Mouse (Mus musculus): ENCODE measurements around the gene Tm9sf2. TPM values are rescaled to one million over a fixed set of nuclear protein-coding genes. Genes with fewer than 3 reads are reported as not detected.

Gene Tm9sf2
- polyA plus RNA-seq, 1 experiment: 85.3 TPM

- no peak overlapping the region for H3K27ac ChIP-seq (ENCODE audit: insufficient read depth, low read length)
- H3K9me3 ChIP-seq (replicated peaks; ENCODE audit: control insufficient read depth, insufficient read depth, low read length, poor library complexity, severe bottlenecking): no peaks in the 10 kb centered on the region
- no peaks in the 10 kb centered on the region for H3K36me3 ChIP-seq (ENCODE audit: control insufficient read depth, insufficient read depth, low read length, poor library complexity, severe bottlenecking)
- H3K27me3 ChIP-seq (ENCODE audit: control insufficient read depth, insufficient read depth, low read length, poor library complexity, severe bottlenecking): no peaks in the 10 kb centered on the region
- no peaks in the 10 kb centered on the region for H3K4me1 ChIP-seq (ENCODE audit: control insufficient read depth, insufficient read depth, low read length)
- H3K9ac ChIP-seq (ENCODE audit: low read depth, poor library complexity, severe bottlenecking): no peak overlapping the region
- TF ChIP-seq CTCF (IDR thresholded peaks at IDR 0.05; ENCODE audit: low read depth, low read length) (no peak), POLR2A (IDR thresholded peaks at IDR 0.05; ENCODE audit: insufficient read depth, low read length) (no peak), EP300 (IDR thresholded peaks at IDR 0.05; ENCODE audit: insufficient read depth, low read depth, low read length) (no peak)
- no peak overlapping the region for H3K4me3 ChIP-seq (ENCODE audit: low read depth, low read length)
These were observed 63.5 kb downstream of the Tm9sf2 start for GRCm38 (mm10) chr14:122170202-122170781.

GRCm38 (mm10) chr14:122171031-122171430, 64.2 kb downstream of the Tm9sf2 start:
- no peak overlapping the region for H3K27ac ChIP-seq (ENCODE audit: insufficient read depth, low read length)

DNA sequence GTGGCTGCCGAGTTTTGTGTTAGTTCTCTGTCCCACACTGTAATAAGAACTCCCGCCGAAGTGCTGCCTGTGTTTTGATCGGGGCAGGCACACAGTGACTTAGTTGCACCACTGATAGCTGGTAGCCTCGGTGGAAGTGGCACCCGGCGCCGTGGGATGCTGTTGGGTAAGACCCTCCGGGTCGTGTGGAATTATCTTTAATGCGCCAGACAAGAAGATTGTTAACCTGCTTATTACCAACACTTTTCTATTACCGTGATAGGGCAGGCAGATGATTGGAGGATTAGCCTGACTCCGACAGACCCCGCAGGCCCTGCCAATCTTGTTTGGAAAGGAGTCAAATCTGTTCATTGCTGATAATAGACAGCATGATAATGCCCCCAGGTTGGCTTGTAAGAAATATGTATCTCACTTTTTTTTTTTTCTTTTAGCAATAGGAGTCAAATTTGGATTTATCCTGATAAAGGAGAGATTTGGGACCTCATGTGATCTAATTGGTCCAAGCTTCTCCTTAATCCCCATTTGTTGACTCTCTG, 69.5 kb downstream of the Tm9sf2 start:
- no peaks in the 10 kb centered on the region for H3K36me3 ChIP-seq (ENCODE audit: control insufficient read depth, insufficient read depth, low read length, poor library complexity, severe bottlenecking)
- H3K9me3 ChIP-seq (replicated peaks; ENCODE audit: control insufficient read depth, insufficient read depth, low read length, poor library complexity, severe bottlenecking): no peaks in the 10 kb centered on the region
- TF ChIP-seq EP300 (IDR thresholded peaks at IDR 0.05; ENCODE audit: insufficient read depth, low read depth, low read length) (no peak), POLR2A (IDR thresholded peaks at IDR 0.05; ENCODE audit: insufficient read depth, low read length) (no peak), CTCF (IDR thresholded peaks at IDR 0.05; ENCODE audit: low read depth, low read length) (no peak)

More at GRCm38 (mm10) chr14:122171031-122171430, 64.2 kb downstream of the Tm9sf2 start:
- Histone ChIP-seq H3K4me3 (ENCODE audit: low read depth, low read length) (no peak overlapping the region), H3K9me3 (replicated peaks; ENCODE audit: control insufficient read depth, insufficient read depth, low read length, poor library complexity, severe bottlenecking) (no peaks in the 10 kb centered on the region), H3K4me1 (ENCODE audit: control insufficient read depth, insufficient read depth, low read length) (no peaks in the 10 kb centered on the region), H3K36me3 (ENCODE audit: control insufficient read depth, insufficient read depth, low read length, poor library complexity, severe bottlenecking) (no peaks in the 10 kb centered on the region), H3K9ac (ENCODE audit: low read depth, poor library complexity, severe bottlenecking) (no peak overlapping the region), H3K27me3 (ENCODE audit: control insufficient read depth, insufficient read depth, low read length, poor library complexity, severe bottlenecking) (no peaks in the 10 kb centered on the region)
- TF ChIP-seq EP300 (IDR thresholded peaks at IDR 0.05; ENCODE audit: insufficient read depth, low read depth, low read length) (no peak), CTCF (IDR thresholded peaks at IDR 0.05; ENCODE audit: low read depth, low read length) (no peak), POLR2A (IDR thresholded peaks at IDR 0.05; ENCODE audit: insufficient read depth, low read length) (no peak)

DNA sequence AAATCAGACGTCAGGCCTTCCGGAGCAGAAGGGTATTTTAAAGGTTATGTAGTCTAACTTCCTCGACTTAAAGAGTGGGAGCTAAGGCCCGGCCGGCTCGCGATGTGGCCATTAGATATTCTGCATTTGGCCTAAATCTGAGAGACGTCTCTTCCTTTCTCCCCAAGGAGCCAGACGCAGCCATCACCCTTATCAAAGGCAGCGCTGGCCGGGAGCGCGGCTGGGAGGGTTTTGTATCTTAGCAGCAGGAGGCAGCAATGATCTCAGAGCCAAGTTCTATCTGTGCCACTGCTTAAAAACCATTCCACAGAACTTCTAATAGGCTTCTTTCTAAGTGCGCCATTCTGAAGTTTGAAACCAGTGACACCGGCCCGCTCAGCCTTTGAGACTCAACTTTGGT, 72.4 kb downstream of the Tm9sf2 start:
- H3K4me3 ChIP-seq (ENCODE audit: low read depth, low read length): no peak overlapping the region
- no peaks in the 10 kb centered on the region for H3K36me3 ChIP-seq (ENCODE audit: control insufficient read depth, insufficient read depth, low read length, poor library complexity, severe bottlenecking)
- peaks cover 3% of the 10 kb centered on the region for H3K4me1 ChIP-seq (ENCODE audit: control insufficient read depth, insufficient read depth, low read length)
- no peak for TF ChIP-seq CTCF (IDR thresholded peaks at IDR 0.05; ENCODE audit: low read depth, low read length)
- TF ChIP-seq POLR2A (IDR thresholded peaks at IDR 0.05; ENCODE audit: insufficient read depth, low read length): no peak
- TF ChIP-seq EP300 (IDR thresholded peaks at IDR 0.05; ENCODE audit: insufficient read depth, low read depth, low read length): no peak
- no peaks in the 10 kb centered on the region for H3K9me3 ChIP-seq (replicated peaks; ENCODE audit: control insufficient read depth, insufficient read depth, low read length, poor library complexity, severe bottlenecking)
- no peaks in the 10 kb centered on the region for H3K27me3 ChIP-seq (ENCODE audit: control insufficient read depth, insufficient read depth, low read length, poor library complexity, severe bottlenecking)
- H3K27ac ChIP-seq (ENCODE audit: insufficient read depth, low read length): no peak overlapping the region
- no peak overlapping the region for H3K9ac ChIP-seq (ENCODE audit: low read depth, poor library complexity, severe bottlenecking)

More for the DNA sequence above, 69.5 kb downstream of the Tm9sf2 start:
- no peaks in the 10 kb centered on the region for H3K27me3 ChIP-seq (ENCODE audit: control insufficient read depth, insufficient read depth, low read length, poor library complexity, severe bottlenecking)
- H3K9ac ChIP-seq (ENCODE audit: low read depth, poor library complexity, severe bottlenecking): no peak overlapping the region
- H3K4me1 ChIP-seq (ENCODE audit: control insufficient read depth, insufficient read depth, low read length): peaks cover 3% of the 10 kb centered on the region
- no peak overlapping the region for H3K27ac ChIP-seq (ENCODE audit: insufficient read depth, low read length)
- H3K4me3 ChIP-seq (ENCODE audit: low read depth, low read length): no peak overlapping the region

DNA sequence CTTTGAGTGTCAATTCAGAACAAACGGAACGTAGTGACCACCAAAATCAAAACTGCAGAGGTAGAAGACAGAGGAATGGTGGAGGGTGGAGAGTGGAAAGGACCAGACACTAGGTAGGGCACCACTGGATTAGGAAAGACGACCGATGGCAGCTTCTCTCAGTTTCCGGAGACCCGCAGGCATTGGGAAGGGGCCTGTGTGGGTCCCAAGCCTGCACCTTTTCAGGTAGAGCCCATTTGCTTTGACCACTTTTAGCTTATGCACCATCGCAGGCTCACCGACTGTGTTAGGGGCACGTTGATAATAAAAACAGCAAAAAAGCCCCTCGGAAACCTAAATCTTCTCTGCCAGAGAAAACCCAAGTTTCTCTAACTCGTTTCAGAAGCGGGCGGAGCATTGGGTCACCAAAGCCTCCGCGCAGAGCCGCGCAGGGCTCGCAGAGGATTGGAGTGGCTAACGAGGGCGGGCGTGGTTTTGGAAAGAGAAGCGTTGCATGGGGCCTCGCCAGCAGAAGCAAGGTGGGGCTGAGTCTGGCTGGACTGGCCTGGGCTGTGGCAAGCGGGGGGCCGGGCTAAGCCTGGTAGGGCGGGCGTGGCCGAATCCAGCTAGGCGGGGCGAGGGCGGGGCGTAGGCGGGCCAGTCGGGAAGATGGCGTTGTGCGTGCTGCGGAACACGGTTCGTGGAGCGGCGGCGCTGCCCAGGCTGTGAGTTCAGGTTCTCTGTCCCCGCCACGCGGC, 74.4 kb downstream of the Tm9sf2 start, which contains the start of gene Clybl:
Clybl (plus strand) TSS at position 627 of the 737 bp plus-strand sequence.
- TF ChIP-seq CTCF (IDR thresholded peaks at IDR 0.05; ENCODE audit: low read depth, low read length) (no peak), EP300 (IDR thresholded peaks at IDR 0.05; ENCODE audit: insufficient read depth, low read depth, low read length) (0 out of 2 replicates have a peak, but pooled peaks have one; percentile 33), POLR2A (IDR thresholded peaks at IDR 0.05; ENCODE audit: insufficient read depth, low read length) (peak; percentile 40)
- peak within 1 kb of the TSS; percentile 77 for H3K4me3 ChIP-seq (ENCODE audit: low read depth, low read length)
- no peaks in the 10 kb centered on the region for H3K9me3 ChIP-seq (replicated peaks; ENCODE audit: control insufficient read depth, insufficient read depth, low read length, poor library complexity, severe bottlenecking)
- H3K27me3 ChIP-seq (ENCODE audit: control insufficient read depth, insufficient read depth, low read length, poor library complexity, severe bottlenecking): no peaks in the 10 kb centered on the region
- H3K9ac ChIP-seq (ENCODE audit: low read depth, poor library complexity, severe bottlenecking): peak within 1 kb of the TSS; percentile 54
- peak within 1 kb of the TSS; percentile 19; the same call in 1 of the 2 replicates for H3K27ac ChIP-seq (ENCODE audit: insufficient read depth, low read length)
- peaks cover 3% of the 10 kb centered on the region for H3K4me1 ChIP-seq (ENCODE audit: control insufficient read depth, insufficient read depth, low read length)
- no peaks in the 10 kb centered on the region for H3K36me3 ChIP-seq (ENCODE audit: control insufficient read depth, insufficient read depth, low read length, poor library complexity, severe bottlenecking)

- Histone ChIP-seq H3K27ac (ENCODE audit: insufficient read depth, low read length) (no peak overlapping the region), H3K9me3 (replicated peaks; ENCODE audit: control insufficient read depth, insufficient read depth, low read length, poor library complexity, severe bottlenecking) (no peaks in the 10 kb centered on the region), H3K4me1 (ENCODE audit: control insufficient read depth, insufficient read depth, low read length) (peaks cover 3% of the 10 kb centered on the region), H3K4me3 (ENCODE audit: low read depth, low read length) (peak overlapping the region; percentile 77), H3K27me3 (ENCODE audit: control insufficient read depth, insufficient read depth, low read length, poor library complexity, severe bottlenecking) (no peaks in the 10 kb centered on the region), H3K9ac (ENCODE audit: low read depth, poor library complexity, severe bottlenecking) (peak overlapping the region; percentile 29), H3K36me3 (ENCODE audit: control insufficient read depth, insufficient read depth, low read length, poor library complexity, severe bottlenecking) (no peaks in the 10 kb centered on the region)
- TF ChIP-seq CTCF (IDR thresholded peaks at IDR 0.05; ENCODE audit: low read depth, low read length) (no peak), EP300 (IDR thresholded peaks at IDR 0.05; ENCODE audit: insufficient read depth, low read depth, low read length) (no peak), POLR2A (IDR thresholded peaks at IDR 0.05; ENCODE audit: insufficient read depth, low read length) (no peak)
These were observed 74.9 kb downstream of the Tm9sf2 start for GRCm38 (mm10) chr14:122181815-122182157.
